Mouse (Mus musculus) small intestine, adult 2 months (tissue): ENCODE results near the gene Emx1. TPM values are rescaled to one million over a fixed set of nuclear protein-coding genes. Genes with fewer than 3 reads are reported as not detected.
A peak's percentile ranks its signal among the peaks of the same experiment; 100 is the strongest.

ENCODE experiments used
- H3K27ac ChIP-seq: fragments of 200-500 bp; 2 replicates; pipeline ENCODE4 v1.5.1; 2012; ENCODE audit warnings: low read depth, low read length, control low read depth, inconsistent platforms; ENCODE audit not compliant: insufficient read depth
- H3K27me3 ChIP-seq: fragments of 200-500 bp; 2 replicates; pipeline ENCODE4 v1.6.1; 2012; ENCODE audit warnings: mild to moderate bottlenecking, moderate library complexity, low read length, inconsistent platforms; ENCODE audit not compliant: control insufficient read depth, insufficient read depth
- H3K36me3 ChIP-seq: fragments of 200-500 bp; 2 replicates; pipeline ENCODE4 v1.6.1; 2012; ENCODE audit warnings: mild to moderate bottlenecking, low read length, control low read depth, inconsistent platforms; ENCODE audit not compliant: control insufficient read depth, insufficient read depth
- H3K4me1 ChIP-seq: fragments of 200-500 bp; 2 replicates; pipeline ENCODE4 v1.6.1; 2012; ENCODE audit warnings: low read length, inconsistent platforms, mixed read lengths; ENCODE audit not compliant: control insufficient read depth, insufficient read depth, insufficient read length
- H3K4me3 ChIP-seq: fragments of 200-500 bp; 2 replicates; pipeline ENCODE4 v1.5.1; 2012; ENCODE audit warnings: low read depth, mild to moderate bottlenecking, control low read depth, inconsistent platforms, low read length, moderate library complexity
- CTCF ChIP-seq: fragments of 200-500 bp; IDR thresholded peaks from 2 replicates; pipeline ENCODE4 v1.5.1; 2012; ENCODE audit warnings: low read depth, mild to moderate bottlenecking, control low read depth, inconsistent platforms, low read length, moderate library complexity, mixed read lengths; ENCODE audit not compliant: insufficient replicate concordance, insufficient read length; ENCODE audit errors: extremely low read depth
- POLR2A ChIP-seq: fragments of 200-500 bp; IDR thresholded peaks from 2 replicates; pipeline ENCODE4 v1.6.1; 2012; ENCODE audit warnings: low read depth, mild to moderate bottlenecking, control low read depth, inconsistent platforms, low read length, moderate library complexity
- WGBS: fragments of 180-500 bp; shearing (Covaris S2); methylation state at CpG from one replicate; pipeline ENCODE4 v1.1.7; 2018; 5-methylcytosine and 5-hydroxymethylcytosine counted together
- polyA plus RNA-seq: library from polyadenylated mRNA; depleted of rRNA; stranded (reverse); fragments of >200 nt; gene quantifications from 2 replicates; pipeline ENCODE4 v1.2.3, GENCODE M21; 2012

The Emx1 gene
- polyA plus RNA-seq, 1 experiment, result not detected

- Histone ChIP-seq H3K27me3 (peaks cover 5% of the 10 kb centered on the region; the same call in 1 of the 2 replicates), H3K36me3 (no peaks in the 10 kb centered on the region), H3K27ac (no peak overlapping the region), H3K4me3 (no peak overlapping the region), H3K4me1 (no peaks in the 10 kb centered on the region)
- TF ChIP-seq POLR2A (no peak), CTCF (no peak)
- 30% methylated on average over 2 of the region's 2 CpGs for WGBS
Measured at GRCm38 (mm10) chr6:85180036-85180435, 7.2 kb upstream of the Emx1 start.

GRCm38 (mm10) chr6:85183951-85184350 lies 3.3 kb upstream of the Emx1 start:
- 36% methylated on average over 3 of the region's 3 CpGs for WGBS
- Histone ChIP-seq H3K4me1 (no peaks in the 10 kb centered on the region; the same call in 1 of the 2 replicates), H3K4me3 (no peak overlapping the region), H3K27me3 (peaks cover 38% of the 10 kb centered on the region), H3K27ac (no peak overlapping the region), H3K36me3 (no peaks in the 10 kb centered on the region)
- no peak for TF ChIP-seq CTCF
- no peak for TF ChIP-seq POLR2A

- no peaks in the 10 kb centered on the region for H3K36me3 ChIP-seq
- H3K4me3 ChIP-seq, result no peak overlapping the region
- 6% methylated on average over 33 of the region's 33 CpGs for WGBS
- H3K4me1 ChIP-seq, result no peaks in the 10 kb centered on the region; the same call in 1 of the 2 replicates
- no peak for TF ChIP-seq POLR2A
- no peak for TF ChIP-seq CTCF
- peaks cover 58% of the 10 kb centered on the region for H3K27me3 ChIP-seq
- H3K27ac ChIP-seq, result no peak overlapping the region
Measured at GRCm38 (mm10) chr6:85186033-85186743, 1.1 kb upstream of the Emx1 start.

DNA sequence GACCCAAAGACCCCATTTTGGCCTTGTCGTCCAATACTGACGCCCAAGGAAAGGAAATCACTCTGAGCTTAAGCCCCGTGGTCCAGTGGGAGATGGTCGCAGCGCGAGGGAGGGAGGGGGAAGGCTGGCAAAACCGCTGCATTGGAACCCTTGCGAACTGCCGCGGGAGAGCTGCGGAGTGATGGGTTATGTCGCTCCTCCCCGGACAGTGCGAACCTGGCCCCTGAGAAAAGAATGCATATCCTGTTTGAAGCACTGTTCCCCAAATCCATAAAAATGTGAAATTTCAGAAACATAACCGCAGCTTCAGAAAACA lies 536 bp upstream of the Emx1 start:
- WGBS, result 8% methylated on average over 15 of the region's 15 CpGs

GRCm38 (mm10) chr6:85188256-85189110 lies 1.2 kb downstream of the Emx1 start:
- Histone ChIP-seq H3K36me3 (no peaks in the 10 kb centered on the region), H3K4me3 (peak overlapping the region; percentile 33; the same call in 1 of the 2 replicates), H3K4me1 (no peaks in the 10 kb centered on the region; the same call in 1 of the 2 replicates), H3K27ac (no peak overlapping the region), H3K27me3 (peaks cover 77% of the 10 kb centered on the region)
- no peak for TF ChIP-seq CTCF
- no peak for TF ChIP-seq POLR2A
- 4% methylated on average over 39 of the region's 39 CpGs for WGBS

More for the DNA sequence above, 536 bp upstream of the Emx1 start:
- TF ChIP-seq POLR2A, result no peak
- no peak for TF ChIP-seq CTCF
- H3K27me3 ChIP-seq, result peaks cover 63% of the 10 kb centered on the region
- no peak overlapping the region for H3K4me3 ChIP-seq
- H3K4me1 ChIP-seq, result no peaks in the 10 kb centered on the region; the same call in 1 of the 2 replicates
- H3K36me3 ChIP-seq, result no peaks in the 10 kb centered on the region
- no peak overlapping the region for H3K27ac ChIP-seq

- Histone ChIP-seq H3K4me1 (no peaks in the 10 kb centered on the region; the same call in 1 of the 2 replicates), H3K27me3 (peaks cover 84% of the 10 kb centered on the region), H3K4me3 (no peak overlapping the region), H3K27ac (no peak overlapping the region), H3K36me3 (no peaks in the 10 kb centered on the region)
- 12% methylated on average over 14 of the region's 14 CpGs for WGBS
- TF ChIP-seq POLR2A (no peak), CTCF (no peak)
Measured at GRCm38 (mm10) chr6:85189361-85189760, 2.1 kb downstream of the Emx1 start.

GRCm38 (mm10) chr6:85189911-85190591 lies 2.8 kb downstream of the Emx1 start:
- Histone ChIP-seq H3K4me3 (peak overlapping the region; percentile 19), H3K4me1 (no peaks in the 10 kb centered on the region; the same call in 1 of the 2 replicates), H3K36me3 (no peaks in the 10 kb centered on the region), H3K27ac (no peak overlapping the region), H3K27me3 (peaks cover 84% of the 10 kb centered on the region)
- 2% methylated on average over 52 of the region's 52 CpGs for WGBS
- TF ChIP-seq POLR2A (no peak), CTCF (no peak)
